Mouse (Mus musculus) spleen, adult 2 months (tissue): Measurements from ENCODE around the gene Cdr2. TPM values are rescaled to one million over a fixed set of nuclear protein-coding genes. Genes with fewer than 3 reads are reported as not detected.
"Not testable (repeated sequence)": the region's sequence is repeated elsewhere in the genome, so short reads cannot be mapped to it uniquely, and the experiment has no call there.

ENCODE experiments used
- DNase-seq, 2 experiments: peaks; one replicate each; pipeline versions ENCODE4 v3.0.0 to v3.0.0-alpha.2; 2012 to 2021; ENCODE audit warnings: low spot score in 2 of 2, low read depth in 1 of 2
- H3K27ac ChIP-seq: fragments of 200-500 bp; 2 replicates; pipeline ENCODE4 v1.5.1; 2012; ENCODE audit warnings: low read length, inconsistent platforms; ENCODE audit not compliant: insufficient read depth
- H3K27me3 ChIP-seq: fragments of 200-500 bp; 2 replicates; pipeline ENCODE4 v1.6.1; 2012; ENCODE audit warnings: mild to moderate bottlenecking, moderate library complexity, low read length, inconsistent platforms; ENCODE audit not compliant: control insufficient read depth, insufficient read depth
- H3K36me3 ChIP-seq: fragments of 200-500 bp; 2 replicates; pipeline ENCODE4 v1.6.1; 2012; ENCODE audit warnings: mild to moderate bottlenecking, low read length, inconsistent platforms; ENCODE audit not compliant: control insufficient read depth, insufficient read depth
- H3K4me1 ChIP-seq: fragments of 200-500 bp; 2 replicates; pipeline ENCODE4 v1.6.1; 2011; ENCODE audit warnings: inconsistent platforms; ENCODE audit not compliant: control insufficient read depth, insufficient read depth, insufficient read length
- H3K4me3 ChIP-seq: fragments of 200-500 bp; 2 replicates; pipeline ENCODE4 v1.5.1; 2011; ENCODE audit warnings: mild to moderate bottlenecking, inconsistent platforms; ENCODE audit not compliant: insufficient read depth, insufficient read length; ENCODE audit errors: extremely low read depth
- CTCF ChIP-seq: fragments of 200-500 bp; IDR thresholded peaks from 2 replicates; pipeline ENCODE4 v1.5.1; 2011; ENCODE audit warnings: mild to moderate bottlenecking, inconsistent platforms; ENCODE audit not compliant: insufficient read depth, insufficient read length, insufficient replicate concordance; ENCODE audit errors: extremely low read depth
- POLR2A ChIP-seq: fragments of 200-500 bp; IDR thresholded peaks from 2 replicates; pipeline ENCODE4 v1.6.1; 2011; ENCODE audit warnings: low read depth, low read length, inconsistent platforms
- WGBS: fragments of 180-500 bp; shearing (Covaris S2); methylation state at CpG from one replicate; pipeline ENCODE4 v1.1.7; 2018; 5-methylcytosine and 5-hydroxymethylcytosine counted together
- polyA plus RNA-seq: library from polyadenylated mRNA; depleted of rRNA; stranded (reverse); fragments of >200 nt; gene quantifications from 2 replicates; pipeline ENCODE4 v1.2.3, GENCODE M21; 2012; rRNA removed

The Cdr2 gene
- polyA plus RNA-seq, 1 experiment, result 57.4 TPM

DNA sequence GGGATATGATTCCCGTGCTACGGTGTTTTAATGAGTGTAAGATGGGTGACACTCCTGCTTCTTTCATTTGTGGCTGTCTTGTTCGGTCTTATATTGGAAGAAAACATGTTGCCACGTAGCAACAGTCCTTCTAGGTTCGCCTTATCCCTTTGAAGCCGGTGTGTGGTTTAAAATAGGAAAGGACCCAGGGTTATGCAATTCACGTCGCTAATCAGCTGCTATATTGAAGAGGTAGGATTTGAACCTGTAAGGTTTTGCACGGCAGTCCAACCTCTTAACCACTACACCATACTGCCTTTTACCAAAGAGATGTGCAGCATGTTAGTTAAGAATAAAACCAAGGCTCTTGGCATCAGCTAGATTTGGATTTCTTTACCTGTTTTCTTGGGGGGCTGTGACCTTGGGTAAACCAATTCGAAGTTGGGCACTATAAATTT, 63.6 kb downstream of the Cdr2 start:
- H3K4me1 ChIP-seq, result no peaks in the 10 kb centered on the region
- H3K27me3 ChIP-seq, result no peaks in the 10 kb centered on the region
- H3K4me3 ChIP-seq, result peak overlapping the region; percentile 83
- H3K36me3 ChIP-seq, result no peaks in the 10 kb centered on the region
- 3% methylated on average over 10 of the region's 10 CpGs for WGBS
- TF ChIP-seq POLR2A, result no peak
- TF ChIP-seq CTCF, result no peak
- peak overlapping the region; percentile 72 for H3K27ac ChIP-seq
- peak; percentile 63 to 88 for DNase-seq

GRCm38 (mm10) chr7:120917592-120918461, 64.3 kb downstream of the Cdr2 start, which contains the start of gene Polr3e:
Gene Polr3e (plus strand): TSS chr7:120917744.
- TF ChIP-seq POLR2A (no peak), CTCF (peak; percentile 90)
- peak within 1 kb of the TSS; percentile 72 for H3K27ac ChIP-seq
- peak; percentile 96 to 99 for DNase-seq
- no peaks in the 10 kb centered on the region for H3K27me3 ChIP-seq
- WGBS, result under 1% methylated on average over 96 of the region's 102 CpGs
- H3K36me3 ChIP-seq, result no peaks in the 10 kb centered on the region
- peak within 1 kb of the TSS; percentile 83 for H3K4me3 ChIP-seq
- H3K4me1 ChIP-seq, result no peaks in the 10 kb centered on the region

DNA sequence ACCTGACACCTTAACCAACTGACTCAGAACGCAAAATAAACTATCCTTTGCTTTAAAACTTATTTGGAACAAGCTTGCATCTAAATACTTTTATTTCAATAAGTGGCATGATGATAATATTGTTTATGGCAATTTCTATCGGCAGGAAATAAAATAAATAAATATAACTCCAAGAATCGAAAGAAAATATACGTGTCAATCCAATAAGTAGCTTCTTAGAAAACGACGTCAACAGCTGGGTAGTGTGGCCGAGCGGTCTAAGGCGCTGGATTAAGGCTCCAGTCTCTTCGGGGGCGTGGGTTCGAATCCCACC, 64.9 kb downstream of the Cdr2 start:
- H3K4me1 ChIP-seq, result no peaks in the 10 kb centered on the region
- H3K4me3 ChIP-seq, result peak overlapping the region; percentile 83
- H3K36me3 ChIP-seq, result no peaks in the 10 kb centered on the region
- TF ChIP-seq CTCF (no peak), POLR2A (no peak)
- no peaks in the 10 kb centered on the region for H3K27me3 ChIP-seq
- WGBS, result 3% methylated on average over 12 of the region's 12 CpGs
- H3K27ac ChIP-seq, result no peak overlapping the region
- DNase-seq, result no peak

- Histone ChIP-seq H3K27me3 (no peaks in the 10 kb centered on the region), H3K36me3 (no peaks in the 10 kb centered on the region), H3K4me3 (no peak overlapping the region), H3K4me1 (no peaks in the 10 kb centered on the region), H3K27ac (no peak overlapping the region)
- no peak for DNase-seq
- TF ChIP-seq CTCF, result no peak
- no peak for TF ChIP-seq POLR2A
- WGBS, result 70% methylated on average over 11 of the region's 11 CpGs
Observed at GRCm38 (mm10) chr7:120916262-120916875, 65.7 kb downstream of the Cdr2 start.

DNA sequence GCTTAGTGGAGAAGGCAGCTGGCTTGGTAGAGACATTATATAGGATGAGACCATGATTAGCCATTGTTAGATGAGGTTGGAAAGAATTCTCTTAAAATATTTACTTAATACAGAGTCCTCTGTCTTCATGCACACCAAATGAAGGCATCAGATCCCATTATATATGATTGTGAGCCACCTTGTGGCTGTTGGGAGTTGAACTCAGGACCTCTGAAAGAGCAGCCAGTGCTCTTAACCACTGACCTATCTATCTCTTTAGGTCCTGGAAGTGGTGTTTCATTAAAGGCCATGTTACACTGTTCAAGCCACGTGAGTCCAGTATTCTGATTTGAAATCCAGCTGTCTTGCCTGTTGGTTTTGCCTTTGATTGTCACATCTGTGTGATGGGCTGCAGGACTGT, 68.8 kb downstream of the Cdr2 start:
- Histone ChIP-seq H3K27ac (no peak overlapping the region), H3K36me3 (no peaks in the 10 kb centered on the region), H3K4me3 (no peak overlapping the region), H3K27me3 (no peaks in the 10 kb centered on the region), H3K4me1 (no peaks in the 10 kb centered on the region)
- no peak for TF ChIP-seq CTCF
- no peak for TF ChIP-seq POLR2A
- no peak for DNase-seq
- WGBS, result 39% methylated on average over 1 of the region's 1 CpGs

DNA sequence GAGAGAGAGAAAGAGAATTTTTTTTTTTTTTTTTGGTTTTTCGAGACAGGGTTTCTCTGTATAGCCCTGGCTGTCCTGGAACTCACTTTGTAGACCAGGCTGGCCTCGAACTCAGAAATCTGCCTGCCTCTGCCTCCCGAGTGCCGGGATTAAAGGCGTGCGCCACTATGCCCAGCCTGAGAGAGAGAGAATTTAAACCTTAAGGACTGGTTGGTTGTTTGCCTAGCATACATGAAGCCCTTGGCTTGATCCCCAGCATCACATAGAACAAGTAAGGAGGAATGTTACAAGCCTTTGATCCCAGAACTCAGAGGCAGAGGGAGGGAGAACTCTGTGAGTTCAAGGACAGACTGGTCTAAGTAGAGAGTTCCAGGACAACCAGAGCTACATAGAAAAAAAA, 70.8 kb downstream of the Cdr2 start:
- not testable (repeated sequence) for H3K27me3 ChIP-seq, H3K36me3 ChIP-seq, H3K27ac ChIP-seq, H3K4me1 ChIP-seq, DNase-seq, H3K4me3 ChIP-seq
- WGBS, result 81% methylated on average over 6 of the region's 6 CpGs

- not testable (repeated sequence) for DNase-seq, H3K4me3 ChIP-seq, H3K27ac ChIP-seq, H3K4me1 ChIP-seq, H3K36me3 ChIP-seq, H3K27me3 ChIP-seq
- WGBS, result 76% methylated on average over 3 of the region's 3 CpGs
Observed at GRCm38 (mm10) chr7:120910172-120910571, 71.9 kb downstream of the Cdr2 start.

Other genes with a start within 250 kb of the Cdr2 start
- gene Vwa3a, start 243.0 kb downstream of the Cdr2 start, polyA plus RNA-seq, result 0.01 and 0.02 TPM in 2 replicates
- not detected in 2 replicates for gene Gm5737, start 169.9 kb downstream of the Cdr2 start, polyA plus RNA-seq
- gene Eef2k, start 139.5 kb downstream of the Cdr2 start, polyA plus RNA-seq, result 15.8 and 18.4 TPM in 2 replicates
- 14.2 and 16.7 TPM in 2 replicates for gene Polr3e, start 64.6 kb downstream of the Cdr2 start, polyA plus RNA-seq
- 0.11 TPM in 2 replicates for gene Mfsd13b, start 197 bp upstream of the Cdr2 start, polyA plus RNA-seq
- 8.0 and 15.1 TPM in 2 replicates for gene Mettl9, start 52.1 kb upstream of the Cdr2 start, polyA plus RNA-seq
- 5.5 and 5.7 TPM in 2 replicates for gene Igsf6, start 92.3 kb upstream of the Cdr2 start, polyA plus RNA-seq
- gene Otoa, start 99.3 kb upstream of the Cdr2 start, polyA plus RNA-seq, result 0.02 and 0.05 TPM in 2 replicates